ENCODE assay signal across 24 mouse cellular contexts in genomic region chr14:93070140-93070539, GRCm38 (mm10).
DNase-seq lines count a peak whose midpoint lies in the region; ATAC-seq and TF ChIP-seq lines count a peak whose summit lies in the region.
"Had no signal": no experiment of that assay in that cellular context is flagged by ENCODE, and none has a peak within 500 bp of the region (broad histone marks: within the 10 kb centered on the region; RNA-seq: fewer than 3 reads in every experiment).

No protein-coding gene starts in this region.

- H3K9me3 ChIP-seq in heart, embryonic 12.5 days (replicated peaks): no peaks in the 10 kb centered on the region
- no peaks in the 10 kb centered on the region for H3K9me3 ChIP-seq in liver, postnatal 0 days (ENCODE audit: low read length)
- H3K9me3 ChIP-seq in liver, embryonic 11.5 days (ENCODE audit: control insufficient read depth, low read length): no peaks in the 10 kb centered on the region; the same call in 1 of the 2 replicates
- H3K9me3 ChIP-seq in hindbrain, embryonic 14.5 days (ENCODE audit: control insufficient read depth, low read length): no peaks in the 10 kb centered on the region
- H3K9me3 ChIP-seq: embryonic facial prominence, embryonic 15.5 days; forebrain, embryonic 12.5 days; hindbrain, embryonic 15.5 days; liver, embryonic 13.5 days; lung, embryonic 15.5 days; midbrain, embryonic 15.5 days; neural tube, embryonic 13.5 days had no signal

- DNase-seq in heart, adult 8-10 months (ENCODE audit: low spot score): no peak
- no peak for DNase-seq in liver, postnatal 0 days
- DNase-seq in liver, embryonic 11.5 days (ENCODE audit: low spot score): no peak
- peak; percentile 80 for DNase-seq in Muller cell, postnatal 12 days (ENCODE audit: inconsistent ontology term)
- DNase-seq in hindbrain, embryonic 14.5 days (ENCODE audit: low spot score): no peak
- DNase-seq in ovary, postnatal 10 days (ENCODE audit: low spot score): no peak
- DNase-seq: adrenal gland, postnatal 25 days; cerebellum, adult 9-11 months; gastrocnemius, postnatal 25 days; heart, postnatal 4 days; liver, embryonic 13.5 days; lung, postnatal 4 days; right cerebral cortex, adult 18-20 months; right cerebral cortex, postnatal 4 days; thymus, postnatal 14 days had no signal

- H3K36me3 ChIP-seq in heart, embryonic 12.5 days: no peaks in the 10 kb centered on the region
- H3K36me3 ChIP-seq in liver, postnatal 0 days (replicated peaks; ENCODE audit: insufficient read depth, low read length): no peaks in the 10 kb centered on the region
- no peaks in the 10 kb centered on the region for H3K36me3 ChIP-seq in liver, embryonic 11.5 days (ENCODE audit: control insufficient read depth, insufficient read depth, low read length)
- H3K36me3 ChIP-seq in hindbrain, embryonic 14.5 days (replicated peaks; ENCODE audit: control insufficient read depth, insufficient read depth): no peaks in the 10 kb centered on the region
- H3K36me3 ChIP-seq: embryonic facial prominence, embryonic 15.5 days; forebrain, embryonic 12.5 days; hindbrain, embryonic 15.5 days; liver, embryonic 13.5 days; lung, embryonic 15.5 days; midbrain, embryonic 15.5 days; neural tube, embryonic 13.5 days had no signal

- ATAC-seq in heart, embryonic 12.5 days (ENCODE audit: insufficient number of reproducible peaks, low FRiP score): 0 out of 2 replicates have a peak, but pooled peaks have one; percentile 11
- ATAC-seq in liver, postnatal 0 days: peak; percentile 35
- no peak for ATAC-seq in liver, embryonic 11.5 days (replicated peaks; ENCODE audit: low FRiP score)
- ATAC-seq in hindbrain, embryonic 14.5 days (ENCODE audit: low FRiP score): no peak
- ATAC-seq: CD4-positive, CD25-positive, alpha-beta regulatory T cell, adult 4 months; midbrain, embryonic 15.5 days had no signal

- no peak overlapping the region for H3K4me2 ChIP-seq in heart, embryonic 12.5 days
- no peak overlapping the region for H3K4me2 ChIP-seq in liver, postnatal 0 days (ENCODE audit: low read depth, low read length)
- no peak overlapping the region for H3K4me2 ChIP-seq in liver, embryonic 11.5 days
- H3K4me2 ChIP-seq in hindbrain, embryonic 14.5 days (replicated peaks): no peak overlapping the region
- H3K4me2 ChIP-seq: embryonic facial prominence, embryonic 15.5 days; forebrain, embryonic 12.5 days; hindbrain, embryonic 15.5 days; liver, embryonic 13.5 days; lung, embryonic 15.5 days; midbrain, embryonic 15.5 days; neural tube, embryonic 13.5 days had no signal

- TF ChIP-seq EP300 in liver, postnatal 0 days (IDR thresholded peaks at IDR 0.05; ENCODE audit: low read depth): 0 out of 2 replicates have a peak, but pooled peaks have one; percentile 15

- WGBS in heart, embryonic 12.5 days: 38% methylated on average over 4 of the region's 4 CpGs
- 44% methylated on average over 4 of the region's 4 CpGs for WGBS in liver, postnatal 0 days (ENCODE audit: insufficient replicate concordance)
- WGBS in liver, embryonic 11.5 days: 46% methylated on average over 4 of the region's 4 CpGs
- 46% methylated on average over 4 of the region's 4 CpGs for WGBS in hindbrain, embryonic 14.5 days

- 0 out of 2 replicates have a peak, but pooled peaks cover 2% of the 10 kb centered on the region for H3K4me1 ChIP-seq in heart, embryonic 12.5 days (replicated peaks)
- H3K4me1 ChIP-seq in liver, postnatal 0 days (ENCODE audit: insufficient read depth): no peaks in the 10 kb centered on the region
- no peaks in the 10 kb centered on the region for H3K4me1 ChIP-seq in liver, embryonic 11.5 days (replicated peaks; ENCODE audit: control insufficient read depth, insufficient read depth, low read length)
- peaks cover 22% of the 10 kb centered on the region for H3K4me1 ChIP-seq in hindbrain, embryonic 14.5 days (replicated peaks; ENCODE audit: control insufficient read depth, insufficient read depth, low read length)
- H3K4me1 ChIP-seq: liver, embryonic 13.5 days had no signal

- no peak overlapping the region for H3K4me3 ChIP-seq in heart, embryonic 12.5 days
- no peak overlapping the region for H3K4me3 ChIP-seq in liver, postnatal 0 days (ENCODE audit: low read depth, low read length)
- H3K4me3 ChIP-seq in liver, embryonic 11.5 days (ENCODE audit: low read depth, low read length): no peak overlapping the region
- H3K4me3 ChIP-seq in hindbrain, embryonic 14.5 days (replicated peaks; ENCODE audit: low read length): no peak overlapping the region
- H3K4me3 ChIP-seq: embryonic facial prominence, embryonic 15.5 days; forebrain, embryonic 12.5 days; hindbrain, embryonic 15.5 days; liver, embryonic 13.5 days; lung, embryonic 15.5 days; midbrain, embryonic 15.5 days; myocyte; neural tube, embryonic 13.5 days had no signal

- H3K27ac ChIP-seq in heart, embryonic 12.5 days (ENCODE audit: poor library complexity, severe bottlenecking): no peak overlapping the region
- no peak overlapping the region for H3K27ac ChIP-seq in liver, postnatal 0 days (ENCODE audit: low read depth)
- no peak overlapping the region for H3K27ac ChIP-seq in liver, embryonic 11.5 days (ENCODE audit: low read depth, low read length)
- no peak overlapping the region for H3K27ac ChIP-seq in hindbrain, embryonic 14.5 days
- H3K27ac ChIP-seq: embryonic facial prominence, embryonic 15.5 days; forebrain, embryonic 12.5 days; hindbrain, embryonic 15.5 days; liver, embryonic 13.5 days; lung, embryonic 15.5 days; midbrain, embryonic 15.5 days; neural tube, embryonic 13.5 days had no signal

- H3K27me3 ChIP-seq in heart, embryonic 12.5 days (replicated peaks): no peaks in the 10 kb centered on the region
- no peaks in the 10 kb centered on the region for H3K27me3 ChIP-seq in liver, postnatal 0 days (ENCODE audit: insufficient read depth, low read length)
- H3K27me3 ChIP-seq in liver, embryonic 11.5 days (replicated peaks; ENCODE audit: control insufficient read depth, insufficient read depth, low read length): no peaks in the 10 kb centered on the region
- no peaks in the 10 kb centered on the region for H3K27me3 ChIP-seq in hindbrain, embryonic 14.5 days (ENCODE audit: control insufficient read depth, insufficient read depth, low read length)
- H3K27me3 ChIP-seq: embryonic facial prominence, embryonic 15.5 days; forebrain, embryonic 12.5 days; hindbrain, embryonic 15.5 days; liver, embryonic 13.5 days; lung, embryonic 15.5 days; midbrain, embryonic 15.5 days; neural tube, embryonic 13.5 days had no signal

- no peak overlapping the region for H3K9ac ChIP-seq in heart, embryonic 12.5 days
- no peak overlapping the region for H3K9ac ChIP-seq in liver, postnatal 0 days (replicated peaks)
- H3K9ac ChIP-seq in liver, embryonic 11.5 days (ENCODE audit: low read depth, low read length): no peak overlapping the region
- H3K9ac ChIP-seq in hindbrain, embryonic 14.5 days: no peak overlapping the region
- H3K9ac ChIP-seq: embryonic facial prominence, embryonic 15.5 days; forebrain, embryonic 12.5 days; hindbrain, embryonic 15.5 days; liver, embryonic 13.5 days; lung, embryonic 15.5 days; midbrain, embryonic 15.5 days; neural tube, embryonic 13.5 days had no signal

- no peak for TF ChIP-seq CTCF in liver, postnatal 0 days (IDR thresholded peaks at IDR 0.05; ENCODE audit: low read depth)

Comparison
In these comparisons a context has a peak if more than half of its experiments do, and no peak if none do; other contexts are left out.
1. ATAC-seq: peak in heart, embryonic 12.5 days (single experiment) and liver, postnatal 0 days (single experiment); none in liver, embryonic 11.5 days (single experiment) and hindbrain, embryonic 14.5 days (single experiment).